Mouse (Mus musculus) c-Kit-positive CD71-positive TER-119-negative erythroid progenitor cells, embryonic 14.5 days (primary cell): ENCODE measurements at regions not wholly inside any gene's neighbourhood (a gene's known extent, or its start where the extent isn't known, plus 50 kb on each side); places are given as distances from the start of the nearest gene placed in this dataset.
A peak's percentile ranks its signal among the peaks of the same experiment; 100 is the strongest.

Experiments used
- DNase-seq: peaks from one replicate; pipeline ENCODE4 v3.0.0-alpha.2; 2013; ENCODE audit warnings: low read depth

GRCm38 (mm10) chr13:44608681-44609335, 120.5 kb upstream of the Jarid2 start:
- DNase-seq, result no peak

- no peak for DNase-seq
These were observed 119.7 kb upstream of the Jarid2 start for GRCm38 (mm10) chr13:44609606-44610005.

GRCm38 (mm10) chr13:44615696-44616095, 113.6 kb upstream of the Jarid2 start:
- no peak for DNase-seq

GRCm38 (mm10) chr13:44618368-44618767, 110.9 kb upstream of the Jarid2 start:
- DNase-seq, result no peak

- no peak for DNase-seq
These were observed 106.5 kb upstream of the Jarid2 start for GRCm38 (mm10) chr13:44622661-44623355.

GRCm38 (mm10) chr13:44624716-44625115, 104.6 kb upstream of the Jarid2 start:
- DNase-seq, result no peak

GRCm38 (mm10) chr13:44625792-44626191, 103.5 kb upstream of the Jarid2 start:
- no peak for DNase-seq

- no peak for DNase-seq
These were observed 102.5 kb upstream of the Jarid2 start for GRCm38 (mm10) chr13:44626806-44627205.

- no peak for DNase-seq
These were observed 99.2 kb upstream of the Jarid2 start for GRCm38 (mm10) chr13:44630061-44630460.

GRCm38 (mm10) chr13:44634616-44635015, 94.7 kb upstream of the Jarid2 start:
- no peak for DNase-seq

GRCm38 (mm10) chr13:44635221-44636007, 93.9 kb upstream of the Jarid2 start:
- DNase-seq, result no peak

GRCm38 (mm10) chr13:44636008-44636335, 93.3 kb upstream of the Jarid2 start:
- no peak for DNase-seq

GRCm38 (mm10) chr13:44642361-44642760, 86.9 kb upstream of the Jarid2 start:
- no peak for DNase-seq

- DNase-seq, result no peak
These were observed 79.2 kb upstream of the Jarid2 start for GRCm38 (mm10) chr13:44650052-44650451.

GRCm38 (mm10) chr13:44651259-44652238, 77.7 kb upstream of the Jarid2 start:
- DNase-seq, result no peak

GRCm38 (mm10) chr13:44657905-44658414, 71.3 kb upstream of the Jarid2 start:
- no peak for DNase-seq

GRCm38 (mm10) chr13:44659861-44660260, 69.4 kb upstream of the Jarid2 start:
- peak; percentile 44 for DNase-seq

GRCm38 (mm10) chr13:44663062-44663461, 66.2 kb upstream of the Jarid2 start:
- peak; percentile 98 for DNase-seq

- peak; percentile 17 for DNase-seq
These were observed 65.5 kb upstream of the Jarid2 start for GRCm38 (mm10) chr13:44663730-44664129.

GRCm38 (mm10) chr13:44669761-44670160, 59.5 kb upstream of the Jarid2 start:
- no peak for DNase-seq

- DNase-seq, result no peak
These were observed 55.8 kb upstream of the Jarid2 start for GRCm38 (mm10) chr13:44673337-44673966.
